Comparison of ENCODE assay signal across 8 mouse cellular contexts in the genomic region with DNA sequence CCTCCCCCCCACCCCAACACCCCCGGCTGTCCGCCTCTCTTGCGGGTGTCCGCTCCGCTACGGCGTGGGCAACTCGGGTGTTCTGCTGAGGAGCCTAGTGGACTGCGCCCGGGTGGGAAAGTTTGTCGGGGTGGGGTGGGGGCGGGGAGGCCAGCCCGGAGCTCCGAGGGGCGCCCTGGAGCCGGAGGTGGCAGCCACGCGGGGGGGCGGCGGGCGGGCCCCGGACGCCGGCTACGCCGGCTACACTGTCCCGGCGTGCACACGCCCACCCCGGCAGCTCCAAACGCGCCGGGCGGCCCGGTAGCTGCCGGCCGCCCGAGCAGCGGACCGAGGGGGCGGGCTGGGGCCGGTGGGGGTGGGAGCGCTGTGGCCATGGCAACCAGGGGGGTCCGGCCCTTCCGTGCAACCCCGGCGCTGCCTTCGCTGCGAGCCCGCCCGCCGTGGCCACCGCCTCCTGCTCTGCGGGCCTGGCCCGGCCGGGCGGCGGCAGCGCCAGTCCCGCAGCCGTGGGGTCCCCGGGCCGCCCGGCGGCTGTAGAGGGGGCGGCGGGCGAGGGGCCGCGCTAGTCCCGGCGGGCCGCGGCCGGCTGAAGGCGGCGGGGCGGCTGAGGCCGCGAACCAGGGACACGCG. TPM values are rescaled to one million over a fixed set of nuclear protein-coding genes. Genes with fewer than 3 reads are reported as not detected.
A peak's percentile ranks its signal among the peaks of the same experiment; 100 is the strongest.
DNase-seq lines count a peak whose midpoint lies in the region; ATAC-seq and TF ChIP-seq lines count a peak whose summit lies in the region.

No protein-coding gene starts in this region.

- no peaks in the 10 kb centered on the region for H3K27me3 ChIP-seq in heart, adult 2 months (ENCODE audit: control insufficient read depth, insufficient read depth, low read length)
- no peaks in the 10 kb centered on the region for H3K27me3 ChIP-seq in kidney, postnatal 0 days (ENCODE audit: insufficient read depth, low read length)
- H3K27me3 ChIP-seq in midbrain, embryonic 11.5 days (ENCODE audit: control insufficient read depth, insufficient read depth, low read length): no peaks in the 10 kb centered on the region
- H3K27me3 ChIP-seq in testis, adult 2 months (ENCODE audit: control insufficient read depth, insufficient read depth, low read length): no peaks in the 10 kb centered on the region

- no peaks in the 10 kb centered on the region for H3K9me3 ChIP-seq in kidney, postnatal 0 days (replicated peaks; ENCODE audit: low read length)
- no peaks in the 10 kb centered on the region for H3K9me3 ChIP-seq in midbrain, embryonic 11.5 days (ENCODE audit: control insufficient read depth, low read length)

- H3K4me1 ChIP-seq in bone marrow macrophage, adult 2 months (ENCODE audit: control insufficient read depth, insufficient read depth, low read length): peaks cover 9% of the 10 kb centered on the region
- peaks cover 3% of the 10 kb centered on the region for H3K4me1 ChIP-seq in heart, adult 2 months (ENCODE audit: control insufficient read depth, insufficient read depth, low read length)
- no peaks in the 10 kb centered on the region; the same call in 1 of the 2 replicates for H3K4me1 ChIP-seq in kidney, postnatal 0 days (replicated peaks; ENCODE audit: insufficient read depth, low read length)
- H3K4me1 ChIP-seq in midbrain, embryonic 11.5 days (ENCODE audit: control insufficient read depth, insufficient read depth, low read length): peaks cover 7% of the 10 kb centered on the region; the same call in 1 of the 2 replicates
- H3K4me1 ChIP-seq in testis, adult 2 months (ENCODE audit: control insufficient read depth, insufficient read depth, low read length): peaks cover 8% of the 10 kb centered on the region; the same call in 1 of the 2 replicates

- no peak for TF ChIP-seq CTCF in bone marrow macrophage, adult 2 months (IDR thresholded peaks at IDR 0.05; ENCODE audit: low read depth, low read length)
- no peak for TF ChIP-seq CTCF in heart, adult 2 months (IDR thresholded peaks at IDR 0.05)
- no peak for TF ChIP-seq CTCF in kidney, postnatal 0 days (IDR thresholded peaks at IDR 0.05; ENCODE audit: low read depth)
- no peak for TF ChIP-seq CTCF in testis, adult 2 months (IDR thresholded peaks at IDR 0.05; ENCODE audit: control insufficient read depth, insufficient read depth, insufficient replicate concordance, low read depth, low read length)

- intact Hi-C loops in heart, adult 2 months (cut with DNase I): loop anchor here (1.0 to 5.0 kb wide), 3 partner anchors 27 to 246 kb away; no protein-coding TSS in a partner anchor

- under 1% methylated on average over 47 of the region's 82 CpGs for WGBS in heart, adult 2 months
- under 1% methylated on average over 35 of the region's 82 CpGs for WGBS in kidney, postnatal 0 days
- WGBS in midbrain, embryonic 11.5 days: 0% methylated on average over 41 of the region's 82 CpGs

- peak; percentile 37 for DNase-seq in kidney, adult 18-20 months
- DNase-seq in kidney, adult 11 months: no peak
- peak; percentile 49 to 61 for DNase-seq in heart, adult 2 months
- DNase-seq in kidney, postnatal 0 days (ENCODE audit: low spot score): peak; percentile 25
- DNase-seq in midbrain, embryonic 11.5 days (ENCODE audit: low spot score, missing footprints): no peak
- no peak for DNase-seq in right cerebral cortex, postnatal 14 days

- TF ChIP-seq POLR2A in bone marrow macrophage, adult 2 months (IDR thresholded peaks at IDR 0.05; ENCODE audit: borderline replicate concordance, low read depth, low read length): no peak
- TF ChIP-seq POLR2A in heart, adult 2 months (IDR thresholded peaks at IDR 0.05; ENCODE audit: insufficient read depth, low read depth, low read length): no peak
- no peak for TF ChIP-seq POLR2A in testis, adult 2 months (IDR thresholded peaks at IDR 0.05; ENCODE audit: control insufficient read depth, low read depth, low read length)

- H3K4me2 ChIP-seq in kidney, postnatal 0 days (ENCODE audit: low read length): peak overlapping the region; percentile 95
- H3K4me2 ChIP-seq in midbrain, embryonic 11.5 days: peak overlapping the region; percentile 55

- H3K79me2 ChIP-seq in heart, adult 2 months (replicated peaks; ENCODE audit: control insufficient read depth, insufficient read depth, low read length): no peaks in the 10 kb centered on the region

- ATAC-seq in kidney, postnatal 0 days (replicated peaks; ENCODE audit: low FRiP score, low read depth): peak; percentile 33
- ATAC-seq in midbrain, embryonic 11.5 days (ENCODE audit: low FRiP score): peak; percentile 58

- peak overlapping the region; percentile 55 for H3K4me3 ChIP-seq in bone marrow macrophage, adult 2 months (ENCODE audit: insufficient read depth, low read length)
- peak overlapping the region; percentile 91 for H3K4me3 ChIP-seq in heart, adult 2 months
- peak overlapping the region; percentile 98 for H3K4me3 ChIP-seq in kidney, postnatal 0 days (replicated peaks; ENCODE audit: low read depth, low read length)
- H3K4me3 ChIP-seq in midbrain, embryonic 11.5 days (ENCODE audit: low read depth, low read length): peak overlapping the region; percentile 99
- peak overlapping the region; percentile 99 for H3K4me3 ChIP-seq in testis, adult 2 months (ENCODE audit: control insufficient read depth, low read depth, low read length)

- peak overlapping the region; percentile 98 for H3K9ac ChIP-seq in heart, adult 2 months (ENCODE audit: low read depth, low read length)
- H3K9ac ChIP-seq in kidney, postnatal 0 days (ENCODE audit: low read depth, low read length): peak overlapping the region; percentile 97
- peak overlapping the region; percentile 98 for H3K9ac ChIP-seq in midbrain, embryonic 11.5 days (ENCODE audit: low read length)

- no peak overlapping the region for H3K27ac ChIP-seq in bone marrow macrophage, adult 2 months (ENCODE audit: insufficient read depth, low read depth, low read length)
- peak overlapping the region; percentile 72 for H3K27ac ChIP-seq in heart, adult 2 months
- peak overlapping the region; percentile 92 for H3K27ac ChIP-seq in kidney, postnatal 0 days
- peak overlapping the region; percentile 87 for H3K27ac ChIP-seq in midbrain, embryonic 11.5 days (ENCODE audit: low read depth, low read length)
- H3K27ac ChIP-seq in testis, adult 2 months (ENCODE audit: control insufficient read depth, insufficient read depth, low read depth, low read length): peak overlapping the region; percentile 80

- no peak for TF ChIP-seq EP300 in heart, adult 2 months (IDR thresholded peaks at IDR 0.05; ENCODE audit: insufficient read depth, low read depth, low read length)

- no peaks in the 10 kb centered on the region for H3K36me3 ChIP-seq in heart, adult 2 months (ENCODE audit: control insufficient read depth, insufficient read depth, low read length)
- H3K36me3 ChIP-seq in kidney, postnatal 0 days (ENCODE audit: insufficient read depth, low read length): no peaks in the 10 kb centered on the region
- H3K36me3 ChIP-seq in midbrain, embryonic 11.5 days (ENCODE audit: control insufficient read depth, insufficient read depth, low read length): peaks cover 7% of the 10 kb centered on the region; the same call in 1 of the 2 replicates
- H3K36me3 ChIP-seq in testis, adult 2 months (ENCODE audit: control insufficient read depth, insufficient read depth, low read length): no peaks in the 10 kb centered on the region

RNA-seq across cellular contexts. Expression of a gene that starts 0.5 kb away (rescaled TPM):
- 5.1 and 6.9 TPM in 2 replicates for polyA plus RNA-seq in bone marrow macrophage, adult 2 months (2012; ENCODE audit: insufficient read depth, insufficient read length, missing spikeins)
- 1 to 10 TPM; 5.3 to 6.2 TPM for total RNA-seq in heart, adult 2 months (2021)
- 2.5 and 3.9 TPM in 2 replicates for polyA plus RNA-seq in heart, adult 2 months (2012; rRNA removed)
- polyA plus RNA-seq in kidney, postnatal 0 days (2015; fragmentation: Nextera tagmentation; extraction: Ambion mirVana): 12.9 and 13.1 TPM in 2 replicates
- 30.4 and 31.4 TPM in 2 replicates for polyA plus RNA-seq in midbrain, embryonic 11.5 days (2014; fragmentation: Nextera tagmentation; extraction: Ambion mirVana)
- 33.0 and 35.8 TPM in 2 replicates for polyA plus RNA-seq in testis, adult 2 months (2012; rRNA removed)

Comparison
In these comparisons a context has a peak if more than half of its experiments do, and no peak if none do; other contexts are left out.
1. DNase-seq: peak in kidney, adult 18-20 months (single experiment), heart, adult 2 months (2 of 2) and kidney, postnatal 0 days (single experiment); none in kidney, adult 11 months (single experiment), midbrain, embryonic 11.5 days (single experiment) and right cerebral cortex, postnatal 14 days (single experiment).
2. Peak in every context shown above with its lines, with median percentiles within 50 percentile points of each other: H3K4me3 ChIP-seq and H3K9ac ChIP-seq.